Mouse (Mus musculus) ovary, adult 18-20 months (tissue): ENCODE measurements around the gene Ptpn22.

Experiments
- DNase-seq: peaks from one replicate; pipeline ENCODE4 v3.0.0; 2022; ENCODE audit warnings: low spot score, mixed read lengths

Gene Ptpn22

GRCm38 (mm10) chr3:103857977-103858563 is 1.5 kb upstream of the Ptpn22 start:
- no peak for DNase-seq

- peak; percentile 7 for DNase-seq
Observed at GRCm38 (mm10) chr3:103859851-103860391, 326 bp downstream of the Ptpn22 start.

GRCm38 (mm10) chr3:103862721-103863220 is 3.2 kb downstream of the Ptpn22 start:
- no peak for DNase-seq

- DNase-seq: no peak
Observed at GRCm38 (mm10) chr3:103864200-103864599, 4.6 kb downstream of the Ptpn22 start.

- no peak for DNase-seq
Observed at GRCm38 (mm10) chr3:103867424-103867971, 7.9 kb downstream of the Ptpn22 start.

GRCm38 (mm10) chr3:103868008-103868407 is 8.4 kb downstream of the Ptpn22 start:
- DNase-seq: no peak

- DNase-seq: no peak
Observed at GRCm38 (mm10) chr3:103872663-103873098, 13.1 kb downstream of the Ptpn22 start.

- DNase-seq: no peak
Observed at GRCm38 (mm10) chr3:103874329-103874728, 14.7 kb downstream of the Ptpn22 start.

- DNase-seq: no peak
Observed at GRCm38 (mm10) chr3:103885946-103886345, 26.4 kb downstream of the Ptpn22 start.

- DNase-seq: no peak
Observed at GRCm38 (mm10) chr3:103887581-103887980, 28.0 kb downstream of the Ptpn22 start.

GRCm38 (mm10) chr3:103893374-103893773 is 33.8 kb downstream of the Ptpn22 start:
- no peak for DNase-seq

- DNase-seq: no peak
Observed at GRCm38 (mm10) chr3:103904705-103905104, 45.1 kb downstream of the Ptpn22 start.

GRCm38 (mm10) chr3:103907335-103908030 is 47.9 kb downstream of the Ptpn22 start:
- DNase-seq: no peak

GRCm38 (mm10) chr3:103908781-103909180 is 49.2 kb downstream of the Ptpn22 start:
- no peak for DNase-seq

GRCm38 (mm10) chr3:103913451-103913961 is 53.9 kb downstream of the Ptpn22 start:
- no peak for DNase-seq

- peak; percentile 99 for DNase-seq
Observed at GRCm38 (mm10) chr3:103914010-103914669, 54.5 kb downstream of the Ptpn22 start, which contains the start of gene Rsbn1. Rsbn1 (plus strand) TSS chr3:103914120.

- DNase-seq: peak; percentile 23
Observed at GRCm38 (mm10) chr3:103914732-103915508, 55.3 kb downstream of the Ptpn22 start.

- no peak for DNase-seq
Observed at GRCm38 (mm10) chr3:103915509-103915896, 55.9 kb downstream of the Ptpn22 start.

GRCm38 (mm10) chr3:103916205-103916838 is 56.7 kb downstream of the Ptpn22 start:
- no peak for DNase-seq

GRCm38 (mm10) chr3:103916839-103917237 is 57.2 kb downstream of the Ptpn22 start:
- DNase-seq: no peak

GRCm38 (mm10) chr3:103920094-103920493 is 60.5 kb downstream of the Ptpn22 start:
- DNase-seq: no peak
